Mouse (Mus musculus): ENCODE measurements around the gene Ube2c.
A peak's percentile ranks its signal among the peaks of the same experiment; 100 is the strongest.

The Ube2c gene

GRCm38 (mm10) chr2:164821060-164821459 is 51.4 kb downstream of the Ube2c start:
- DNase-seq (ENCODE audit: low spot score in 2 of 2), result no peak

DNA sequence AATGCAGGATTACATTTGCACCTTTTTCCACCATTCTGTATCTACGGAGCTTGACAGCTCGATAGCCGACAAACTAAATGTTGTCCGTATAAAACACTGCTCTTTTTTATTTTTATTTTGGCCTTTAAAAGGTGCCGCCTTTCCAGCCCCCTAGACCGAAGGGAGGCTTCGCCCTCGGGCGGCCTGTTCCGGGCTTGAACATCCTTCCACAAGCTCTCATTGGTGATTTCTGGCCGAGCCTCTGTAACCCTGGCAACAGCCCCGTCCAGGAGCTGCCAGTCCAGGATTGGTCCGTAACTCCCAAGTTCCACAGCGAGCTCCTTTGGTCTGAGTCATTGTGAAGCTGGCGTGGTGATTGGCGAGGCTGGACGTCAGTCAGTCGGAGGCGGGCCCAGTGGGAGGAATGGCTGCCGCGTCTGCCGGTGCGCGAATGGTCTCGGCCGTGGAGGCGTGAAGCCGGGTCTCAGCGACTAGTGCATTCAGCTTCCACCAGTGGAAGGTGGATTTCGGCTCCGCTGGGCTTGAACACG is 53.0 kb downstream of the Ube2c start, which contains the start of gene Zswim1:
Zswim1 (plus strand) TSS at position 51 of the 530 bp plus-strand sequence.
- peak; percentile 98 for DNase-seq (ENCODE audit: low spot score in 2 of 2)

DNA sequence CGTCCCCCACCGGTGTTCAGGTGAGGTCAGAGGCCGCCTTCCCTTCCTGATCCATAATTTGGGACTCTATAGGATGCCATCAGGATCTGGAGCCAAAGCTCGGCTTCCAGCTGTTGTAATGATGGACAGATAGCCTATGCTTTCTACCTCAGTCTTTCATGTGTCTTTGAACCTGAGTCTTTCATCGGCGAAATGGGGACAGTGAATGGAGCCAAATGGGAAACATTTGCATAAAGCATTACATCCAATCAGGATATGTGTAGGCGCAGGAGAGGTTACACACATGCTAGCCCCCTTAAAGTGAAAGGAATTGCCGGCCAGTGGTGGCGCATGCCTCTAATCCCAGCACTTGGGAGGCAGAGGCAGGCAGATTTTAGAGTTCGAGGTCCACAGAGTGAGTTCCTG is 53.5 kb downstream of the Ube2c start:
- DNase-seq (ENCODE audit: low spot score in 2 of 2), result no peak

DNA sequence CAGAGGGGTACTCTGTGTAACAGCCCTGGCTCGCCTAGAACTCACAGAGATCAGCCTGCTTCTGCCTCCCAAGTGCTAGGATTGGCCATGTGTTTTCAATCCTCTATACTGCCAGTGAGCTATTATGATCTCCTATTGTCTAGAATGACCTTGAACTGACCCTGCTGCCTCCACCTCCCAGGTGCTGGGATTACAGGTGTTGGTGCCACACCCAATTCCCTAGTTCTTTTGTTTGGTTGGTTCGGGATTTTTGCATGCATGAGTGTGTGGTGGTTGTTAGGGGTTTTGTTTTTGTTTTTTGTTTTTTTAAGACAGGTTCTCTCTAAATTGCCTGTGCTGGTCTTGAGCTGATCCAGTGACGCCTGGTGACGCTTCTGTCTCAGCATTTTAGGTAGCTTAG is 54.3 kb downstream of the Ube2c start:
- no peak for DNase-seq (ENCODE audit: low spot score in 2 of 2)

DNA sequence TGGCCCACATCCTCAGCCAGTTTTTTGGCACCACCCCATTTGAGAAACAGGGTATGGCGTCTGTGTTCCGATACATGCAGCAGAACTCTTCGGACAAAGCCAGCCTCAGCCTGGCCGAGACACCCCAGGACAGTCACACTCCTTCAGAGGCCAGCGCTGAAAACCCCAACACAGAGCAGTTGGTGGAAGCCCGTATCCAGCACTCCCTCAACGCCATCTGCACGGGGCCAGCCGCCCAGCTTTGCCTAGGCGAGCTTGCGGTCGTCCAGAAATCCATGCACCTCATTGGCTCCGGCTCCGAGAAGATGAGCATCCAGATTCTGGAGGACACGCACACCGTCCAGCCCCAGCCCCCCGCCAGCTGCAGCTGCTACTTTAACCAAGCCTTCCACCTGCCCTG is 55.8 kb downstream of the Ube2c start:
- DNase-seq (ENCODE audit: low spot score in 2 of 2), result no peak

DNA sequence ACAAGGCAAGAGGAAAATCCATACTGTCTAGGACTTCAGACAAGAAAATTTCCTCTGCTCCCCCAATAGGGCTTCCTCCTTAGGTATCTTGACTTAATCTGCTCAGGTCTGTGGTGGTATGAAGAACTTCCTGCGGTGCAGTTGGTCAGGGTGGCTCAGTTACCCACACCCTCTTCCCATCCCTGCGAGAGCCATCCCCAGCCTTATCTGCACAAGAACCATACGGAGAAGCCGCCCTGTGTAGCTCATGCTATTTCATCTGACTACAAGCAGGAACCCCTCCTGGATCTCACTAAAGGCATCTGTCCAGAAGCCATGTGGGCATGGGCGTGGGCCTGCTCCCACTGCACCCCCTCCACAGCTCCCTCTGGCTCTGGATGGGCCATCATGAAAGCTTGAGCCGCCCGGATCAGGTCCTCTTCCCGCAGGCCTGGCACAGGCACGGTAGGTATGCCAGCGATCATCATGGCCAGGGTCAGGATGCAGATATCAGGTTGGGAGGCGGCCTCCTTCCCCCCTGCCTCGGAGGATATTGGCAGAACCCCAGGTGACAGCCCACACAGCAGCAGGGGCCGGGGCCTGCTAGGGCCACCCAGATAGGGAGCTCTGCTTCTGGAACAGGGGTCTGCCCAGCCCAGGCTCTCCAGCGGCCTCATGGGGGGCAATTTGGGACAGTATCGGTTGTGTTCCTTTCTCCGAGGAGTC is 57.6 kb downstream of the Ube2c start:
- no peak for DNase-seq (ENCODE audit: low spot score in 2 of 2)
